Mouse (Mus musculus) cerebellum, postnatal 25 days (tissue): ENCODE measurements around the gene Rgs7bp.

Experiments
- DNase-seq, 2 experiments: peaks; one replicate each; pipeline ENCODE4 v3.0.0; 2021; ENCODE audit warnings: mixed read lengths in 2 of 2

Rgs7bp gene

DNA sequence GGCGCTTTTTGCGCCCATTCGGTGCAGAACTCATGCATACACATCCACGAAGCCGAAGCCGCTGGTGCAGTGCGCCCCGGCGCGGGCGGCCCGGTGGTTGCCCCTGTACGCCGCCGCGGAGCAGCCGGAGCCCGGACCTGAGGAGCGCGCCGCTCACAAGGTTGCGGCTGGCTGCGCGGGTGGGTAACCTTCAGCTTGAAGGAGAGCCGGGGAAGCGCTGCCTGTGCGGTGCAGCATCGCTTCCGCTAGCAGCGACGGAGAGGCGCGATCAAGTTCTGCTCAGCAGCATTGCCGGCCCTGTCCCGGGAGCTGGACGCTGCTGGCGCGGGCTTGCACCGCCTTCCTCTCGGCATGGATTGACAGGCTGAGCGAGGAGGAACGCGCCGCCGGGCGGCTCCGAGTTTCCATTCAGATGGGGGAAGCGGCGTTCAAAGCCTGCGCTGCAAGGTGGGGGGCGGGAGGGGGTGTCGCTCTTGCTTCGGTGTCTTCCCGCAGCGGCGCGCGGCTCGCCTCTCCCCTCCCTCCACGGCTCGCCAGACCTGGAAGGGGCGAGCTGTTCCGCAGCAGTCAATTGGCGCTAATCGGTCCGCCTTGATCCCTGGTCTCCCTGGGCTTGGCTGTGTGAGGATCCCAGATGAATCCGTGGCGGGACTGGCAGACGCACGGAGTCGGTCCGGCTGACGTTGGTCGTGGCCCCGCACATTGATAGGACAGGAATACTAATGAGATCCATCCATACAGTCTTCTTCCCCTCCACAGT is at the start of gene Rgs7bp:
Rgs7bp (minus strand) TSS at position 750 of the 760 bp plus-strand sequence.
- DNase-seq, result peak; percentile 85 to 86

DNA sequence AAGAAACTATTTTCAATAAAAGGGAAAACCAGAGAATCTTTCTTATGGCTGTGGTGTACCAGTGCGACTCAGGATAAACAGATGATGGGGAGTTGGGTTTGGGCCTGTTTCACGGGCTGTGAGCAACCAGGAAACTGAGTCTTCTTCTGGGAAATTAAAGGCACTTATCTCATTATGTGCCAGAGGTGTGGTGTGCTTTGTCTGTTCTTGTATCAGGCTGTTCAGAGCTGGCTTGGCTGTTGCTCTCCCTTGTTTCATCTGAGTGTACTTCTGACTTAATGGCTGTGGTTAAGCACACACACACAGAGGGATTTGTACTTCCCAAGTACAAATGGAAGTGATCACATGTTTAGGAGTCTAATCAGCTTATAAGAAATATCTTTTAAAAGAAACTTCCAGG is 49.7 kb upstream of the Rgs7bp start:
- no peak for DNase-seq

DNA sequence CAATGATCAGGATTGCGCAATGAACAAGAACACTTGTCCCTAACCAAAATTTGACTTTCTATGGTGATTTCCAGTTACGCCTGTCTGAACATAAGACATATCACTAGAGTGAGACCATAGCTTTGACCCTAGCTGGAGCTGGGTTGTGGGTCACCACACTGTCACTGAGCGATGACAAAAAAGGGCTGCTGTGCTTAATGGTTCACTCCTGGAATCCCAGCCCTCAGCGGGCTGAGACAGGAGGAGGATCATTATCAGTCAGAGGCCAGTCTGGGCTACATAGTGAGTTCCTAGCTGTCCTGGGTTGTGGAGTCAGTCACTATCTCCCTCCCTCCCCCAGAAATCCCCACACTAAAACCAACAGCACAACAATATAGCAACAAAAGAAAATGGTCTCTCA is 46.0 kb upstream of the Rgs7bp start:
- no peak for DNase-seq

DNA sequence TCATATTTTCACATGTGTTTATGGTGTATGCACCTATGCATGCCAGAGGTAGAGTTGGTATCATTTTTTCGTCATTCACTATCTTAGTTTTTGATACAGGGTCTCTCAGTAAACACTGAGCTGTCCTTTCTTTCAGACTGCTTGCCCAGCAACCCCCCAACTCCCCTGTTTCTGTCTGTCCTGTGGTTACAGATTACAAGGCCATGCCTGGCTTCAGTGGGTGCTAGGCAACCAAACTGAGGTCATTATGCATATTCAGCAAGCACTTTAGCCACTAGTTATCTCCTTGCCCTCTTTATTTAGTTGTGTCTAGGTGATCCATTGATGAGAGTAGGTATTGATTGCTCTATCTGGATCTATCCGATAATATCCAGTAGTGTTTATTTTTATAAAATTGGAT is 41.6 kb upstream of the Rgs7bp start:
- no peak for DNase-seq

DNA sequence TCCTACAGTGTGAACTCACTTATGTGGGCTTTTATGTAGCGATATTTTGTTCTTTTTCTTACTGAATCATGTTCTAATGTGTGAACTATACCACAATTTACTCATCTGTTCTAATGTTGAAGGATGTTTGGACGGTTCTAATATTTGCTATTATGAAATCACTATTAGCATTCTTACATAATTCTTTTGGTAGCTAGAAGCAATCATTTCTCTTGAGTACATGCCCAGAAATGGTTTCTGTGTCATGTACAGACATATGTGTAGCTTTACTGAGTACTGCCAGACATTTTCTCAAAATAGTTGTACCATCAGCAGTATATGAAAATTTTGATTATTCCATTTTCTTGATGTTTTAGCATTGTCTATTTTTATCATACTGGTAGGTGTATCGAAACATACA is 34.5 kb upstream of the Rgs7bp start:
- DNase-seq, result no peak

DNA sequence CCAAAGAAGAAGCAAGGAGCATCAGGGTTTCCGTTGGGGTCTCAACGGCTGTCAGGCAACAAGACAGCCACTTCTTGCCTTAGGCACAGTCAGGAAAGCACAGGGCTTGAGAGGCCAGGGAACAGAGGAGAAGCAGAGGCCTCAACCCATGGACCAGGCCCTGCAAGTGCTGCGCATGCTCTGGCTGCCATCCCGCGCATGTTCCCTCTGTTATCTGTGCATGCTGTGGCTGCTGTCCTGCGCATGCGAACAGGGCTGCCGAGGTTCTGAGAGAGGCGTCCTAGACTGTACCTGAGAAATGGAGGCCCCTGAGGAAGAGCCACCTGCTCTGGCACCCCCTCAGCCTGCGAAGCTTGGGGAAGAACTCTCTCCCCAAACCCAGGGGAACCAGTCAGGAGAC is 27.1 kb upstream of the Rgs7bp start, which contains the start of gene 4933425L06Rik:
4933425L06Rik (plus strand) TSS at position 261 of the 400 bp plus-strand sequence.
- no peak for DNase-seq

DNA sequence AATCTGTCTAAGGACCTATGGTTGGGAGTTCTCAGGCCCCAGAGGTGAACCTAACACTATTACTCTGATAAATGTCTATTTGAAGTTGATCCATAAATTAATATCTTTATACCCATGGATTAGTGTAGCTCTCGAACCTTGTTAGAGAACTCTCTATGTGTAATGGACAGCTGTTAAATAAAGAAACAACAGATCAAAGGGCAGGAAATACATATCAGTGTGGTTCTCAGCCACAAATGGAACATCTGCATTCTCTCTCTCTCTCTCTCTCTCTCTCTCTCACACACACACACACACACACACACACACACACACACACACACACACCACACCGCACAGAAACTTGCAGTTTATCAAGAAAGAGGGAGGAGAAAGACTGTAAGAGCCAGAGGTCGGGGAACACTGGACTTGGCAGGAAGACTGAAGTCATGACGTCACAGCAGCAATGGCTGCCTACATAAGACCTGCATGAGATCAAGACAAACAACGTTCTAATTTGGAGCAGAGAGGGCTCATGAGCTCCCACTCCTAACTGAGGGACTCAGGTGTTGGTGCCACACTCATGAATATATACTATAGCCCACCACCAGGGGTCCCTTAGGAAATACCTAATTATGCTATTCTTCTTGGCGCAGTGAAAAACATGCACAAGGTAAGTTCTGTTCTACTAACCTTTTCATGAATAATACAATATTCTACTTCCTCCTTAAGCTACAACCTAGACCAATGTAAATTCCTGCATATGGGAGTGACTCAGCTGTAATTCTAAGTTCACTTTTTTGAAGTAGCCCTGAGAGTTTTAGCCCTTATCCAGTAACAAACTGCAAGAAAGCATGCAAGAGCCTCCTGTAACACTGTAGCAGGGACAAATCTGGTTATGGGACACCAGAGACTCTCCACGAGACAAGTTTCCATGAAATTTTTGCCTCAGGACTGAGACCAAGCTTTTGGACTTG is 12.4 kb upstream of the Rgs7bp start:
- no peak for DNase-seq

DNA sequence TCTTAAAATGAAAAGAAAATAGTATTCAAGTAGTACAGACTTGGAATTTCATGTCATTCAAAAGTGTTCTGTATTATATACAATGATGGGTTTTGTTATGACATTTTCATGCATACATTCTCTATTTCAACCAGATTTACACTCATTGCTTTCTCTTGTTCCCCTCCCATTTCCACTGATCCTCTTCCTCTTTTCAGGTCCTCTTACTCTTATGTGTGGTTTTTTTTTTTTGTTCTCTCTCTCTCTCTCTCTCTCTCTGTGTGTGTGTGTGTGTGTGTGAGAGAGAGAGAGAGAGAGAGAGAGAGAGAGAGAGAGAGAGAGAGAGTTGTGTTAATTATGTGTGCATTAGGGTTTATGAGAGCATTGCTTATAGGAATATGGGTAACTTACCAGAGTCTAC is 11.4 kb upstream of the Rgs7bp start:
- DNase-seq, result no peak

DNA sequence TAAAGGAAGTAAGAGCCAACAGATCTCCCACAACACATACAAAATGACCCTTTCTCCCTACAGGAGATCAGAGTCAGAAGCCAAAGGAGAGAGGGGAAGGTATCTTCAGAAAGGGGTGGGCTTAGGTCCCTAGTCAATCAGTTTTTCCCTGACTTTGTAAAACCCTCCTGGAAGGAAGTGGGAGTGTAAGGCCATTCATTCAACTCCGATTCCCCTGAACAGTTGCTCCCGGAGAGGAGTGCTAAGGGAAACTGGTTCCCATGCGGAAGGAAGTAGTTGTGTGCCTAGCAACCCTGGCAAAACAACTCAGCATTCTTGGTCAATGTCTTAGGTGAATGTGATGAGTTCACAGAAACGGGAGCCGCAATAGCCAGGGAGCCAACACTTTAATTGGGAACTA is 644 bp upstream of the Rgs7bp start:
- no peak for DNase-seq

DNA sequence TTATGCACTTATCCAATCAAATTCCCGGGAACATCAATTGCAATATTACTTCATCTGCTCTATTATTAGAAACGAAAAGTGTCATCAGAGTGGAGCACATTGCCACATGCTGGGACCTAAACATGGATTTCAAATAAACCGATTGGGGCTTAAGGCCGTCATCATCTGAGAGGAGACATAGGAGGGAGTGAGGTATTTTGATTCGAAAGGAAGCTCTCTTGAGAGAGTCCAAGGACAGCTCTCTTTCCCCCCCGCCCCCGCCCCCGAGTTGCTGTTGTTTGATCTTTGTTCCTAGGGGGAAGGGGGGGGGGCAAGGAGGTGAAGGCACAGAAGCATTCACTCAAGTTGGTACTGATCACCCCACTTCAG is 195 bp upstream of the Rgs7bp start:
- DNase-seq, result no peak

DNA sequence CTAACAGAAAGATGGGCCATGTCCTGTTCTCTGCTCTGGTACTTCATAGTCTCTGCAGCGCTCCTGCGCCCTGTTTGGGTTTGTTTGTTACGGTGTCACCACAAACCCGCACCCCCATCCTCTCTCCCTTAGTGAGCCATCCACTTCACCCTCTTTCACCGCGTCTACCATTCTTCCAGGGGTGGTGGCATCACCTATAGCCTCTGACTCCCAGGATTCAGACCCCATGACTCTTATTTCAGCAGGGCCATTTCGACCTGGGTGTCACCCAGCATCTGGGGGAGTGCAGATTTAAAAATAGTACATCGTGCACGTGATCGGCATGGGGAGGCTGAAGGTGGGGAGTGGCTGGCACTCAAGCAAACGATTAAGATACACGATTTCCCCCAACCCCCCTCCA is 1.1 kb downstream of the Rgs7bp start:
- peak; percentile 63 to 65 for DNase-seq

DNA sequence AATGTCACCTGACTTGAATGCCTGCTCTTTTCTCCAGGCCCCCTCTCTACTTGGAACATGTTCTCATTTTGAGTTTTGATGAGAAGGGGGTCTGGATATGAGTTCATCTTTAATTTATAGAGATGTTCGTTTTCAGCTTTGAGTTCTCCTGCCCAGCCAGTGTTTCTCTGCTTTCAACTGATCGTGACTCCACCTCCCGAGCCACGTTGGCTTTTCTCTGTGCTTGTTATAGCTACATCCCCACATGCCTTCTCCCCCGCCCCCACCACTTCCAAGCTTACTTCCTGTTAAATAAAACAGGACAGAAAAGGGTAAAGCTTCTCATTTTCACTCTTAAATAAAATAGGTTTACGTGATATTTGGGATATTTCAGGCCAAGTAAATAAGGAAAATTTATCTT is 3.3 kb downstream of the Rgs7bp start:
- peak in 1 of 2 experiments; percentile 39 for DNase-seq

DNA sequence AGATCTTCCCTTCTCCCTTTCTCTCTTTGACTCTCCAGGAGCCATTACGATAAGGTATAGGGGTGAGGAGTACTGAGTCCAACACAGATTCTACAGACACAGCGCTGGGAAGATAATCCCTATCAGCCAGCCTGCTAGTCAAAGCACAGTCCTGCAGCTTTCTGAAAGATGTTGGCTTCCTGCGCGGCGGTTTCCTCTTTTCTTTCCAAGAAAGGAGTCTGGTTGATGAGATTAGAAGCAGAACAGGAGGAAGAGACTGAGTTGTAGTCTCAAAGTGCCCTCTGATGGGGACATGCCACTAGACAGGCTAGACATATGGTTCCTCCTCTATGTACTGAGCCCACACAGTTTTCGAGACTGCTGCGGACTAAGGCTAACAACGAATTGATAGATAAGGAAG is 6.1 kb downstream of the Rgs7bp start:
- DNase-seq, result peak in 1 of 2 experiments; percentile 44

DNA sequence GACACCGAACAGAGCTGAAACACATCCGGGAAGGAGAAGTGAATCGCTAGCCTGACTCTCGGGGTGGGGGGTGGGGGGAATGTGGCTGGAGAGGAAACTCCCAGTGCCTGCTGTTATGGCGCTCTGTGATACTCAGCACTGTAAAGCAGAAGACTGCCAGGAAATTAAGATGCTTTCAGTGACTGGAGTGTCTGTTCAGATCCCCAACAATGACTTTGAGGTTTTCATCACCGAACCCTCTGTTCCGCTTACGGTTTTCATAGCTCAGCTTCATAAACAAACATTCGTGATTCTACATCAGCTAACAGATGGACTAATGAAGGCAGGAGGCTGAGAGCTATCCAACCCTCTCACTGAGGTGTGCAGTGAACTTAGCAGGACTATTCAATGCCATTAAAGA is 7.4 kb downstream of the Rgs7bp start:
- peak; percentile 25 to 46 for DNase-seq

DNA sequence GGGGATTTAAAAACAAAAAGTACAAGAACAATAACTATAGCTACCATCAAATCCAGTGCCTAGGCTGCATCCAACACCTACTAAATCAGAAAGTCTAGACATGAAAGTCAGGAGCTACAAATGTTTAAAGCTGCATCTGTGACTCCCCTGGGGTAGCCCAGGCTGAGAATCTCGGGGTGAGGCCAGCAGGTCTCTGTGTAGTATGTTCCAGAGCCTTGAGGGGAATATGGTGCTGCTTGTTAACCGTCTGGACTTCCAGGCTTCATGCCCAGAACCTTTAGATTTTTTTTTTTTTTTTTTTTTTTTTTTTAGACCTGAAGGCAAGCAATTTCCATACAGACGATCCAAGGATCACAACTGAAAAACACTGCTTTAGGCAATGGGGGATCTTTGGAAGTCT is 10.8 kb downstream of the Rgs7bp start:
- DNase-seq, result peak; percentile 38 to 47

DNA sequence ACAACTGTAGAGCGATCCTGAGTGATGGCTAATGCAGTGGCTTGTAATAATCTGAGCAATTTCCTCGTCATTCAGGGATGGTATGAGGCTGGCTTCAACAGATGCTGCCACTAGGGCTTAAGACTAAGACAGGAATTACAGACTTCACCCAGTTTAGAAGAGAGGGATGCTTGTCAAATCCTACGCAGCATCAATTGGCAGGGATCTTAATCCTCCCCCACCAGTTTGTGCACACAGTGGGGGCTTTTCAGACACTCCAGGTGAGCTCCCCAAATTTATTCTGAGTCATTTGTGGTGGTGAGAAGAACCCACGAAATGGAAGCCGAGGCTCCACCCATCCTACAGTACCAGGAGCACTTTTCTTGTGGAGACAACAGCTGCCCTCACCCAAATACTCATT is 16.4 kb downstream of the Rgs7bp start:
- no peak for DNase-seq

DNA sequence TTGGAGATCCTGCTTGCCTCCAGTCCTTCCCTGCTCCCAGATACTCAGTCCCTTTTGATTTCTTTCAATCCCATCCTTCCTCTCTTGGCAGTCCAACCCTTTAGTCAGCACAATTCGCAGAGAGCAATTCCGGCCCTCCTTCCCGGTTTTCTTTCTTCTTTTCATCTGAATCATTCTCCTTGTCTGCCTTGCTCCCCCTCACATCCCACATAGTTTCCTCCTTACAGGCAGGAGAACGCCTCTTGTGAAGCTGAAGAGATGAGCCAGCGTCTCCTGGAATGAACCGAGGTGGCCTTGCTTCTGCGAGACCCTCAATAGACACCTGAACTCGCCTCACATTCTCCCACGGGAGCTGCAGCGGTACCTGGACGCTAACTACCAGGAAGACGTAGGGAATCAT is 16.9 kb downstream of the Rgs7bp start:
- no peak for DNase-seq

DNA sequence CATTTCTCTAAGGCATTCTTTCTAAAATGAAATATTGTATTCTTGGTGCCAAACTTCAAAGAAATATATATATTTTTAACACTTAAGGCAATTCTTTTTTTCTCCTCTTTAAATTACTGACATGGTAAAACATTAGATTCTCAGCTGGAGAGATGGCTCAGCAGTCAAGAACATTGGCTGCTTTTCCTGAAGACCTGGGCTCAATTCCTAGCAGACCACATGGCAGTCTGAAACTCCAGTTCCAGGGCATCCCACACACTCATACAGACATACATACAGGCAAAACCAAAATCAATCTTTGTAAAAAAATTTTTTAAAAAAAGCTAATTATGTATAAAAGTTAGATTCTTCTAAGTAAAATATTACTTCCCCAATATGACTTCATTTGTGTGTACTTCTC is 22.8 kb downstream of the Rgs7bp start:
- peak in 1 of 2 experiments; percentile 40 for DNase-seq

DNA sequence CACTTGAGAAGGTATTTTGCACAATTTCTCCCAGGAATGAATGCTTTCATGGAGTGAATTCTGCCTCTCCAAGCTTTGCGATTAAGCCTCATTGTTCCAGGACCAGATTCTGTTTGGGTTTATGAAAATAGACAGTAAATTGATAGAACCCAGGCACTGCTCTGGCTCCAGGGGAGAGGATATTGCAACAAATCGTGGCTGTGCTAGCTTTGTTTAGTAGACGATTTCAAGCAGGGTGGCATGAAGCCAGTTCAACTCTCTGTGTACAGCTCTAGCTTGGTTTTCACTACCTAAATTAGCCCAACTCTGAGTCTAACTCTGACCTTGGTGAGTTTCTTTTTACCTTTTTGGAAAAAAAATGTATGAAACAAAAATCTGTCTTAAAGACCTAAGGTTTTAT is 26.5 kb downstream of the Rgs7bp start:
- DNase-seq, result no peak

DNA sequence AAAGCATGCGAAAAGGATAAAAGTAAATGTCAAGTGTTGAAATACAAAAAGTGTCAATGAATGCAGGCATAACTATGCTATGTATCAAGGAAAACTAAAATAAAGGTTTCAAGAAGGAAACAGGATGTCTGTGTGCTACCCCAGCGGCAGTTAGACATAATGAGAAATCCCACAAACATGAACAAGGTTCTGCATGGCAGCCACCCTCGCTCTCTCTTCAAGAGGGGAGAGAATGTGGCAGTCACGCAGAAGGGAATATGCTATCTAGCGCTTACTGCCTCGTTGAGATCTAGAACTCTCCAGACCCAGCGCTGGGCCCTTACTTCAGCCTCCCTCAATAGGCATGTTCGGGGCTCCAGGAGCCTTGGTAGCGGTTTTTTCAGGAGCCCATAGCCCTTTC is 38.2 kb downstream of the Rgs7bp start:
- DNase-seq, result no peak

DNA sequence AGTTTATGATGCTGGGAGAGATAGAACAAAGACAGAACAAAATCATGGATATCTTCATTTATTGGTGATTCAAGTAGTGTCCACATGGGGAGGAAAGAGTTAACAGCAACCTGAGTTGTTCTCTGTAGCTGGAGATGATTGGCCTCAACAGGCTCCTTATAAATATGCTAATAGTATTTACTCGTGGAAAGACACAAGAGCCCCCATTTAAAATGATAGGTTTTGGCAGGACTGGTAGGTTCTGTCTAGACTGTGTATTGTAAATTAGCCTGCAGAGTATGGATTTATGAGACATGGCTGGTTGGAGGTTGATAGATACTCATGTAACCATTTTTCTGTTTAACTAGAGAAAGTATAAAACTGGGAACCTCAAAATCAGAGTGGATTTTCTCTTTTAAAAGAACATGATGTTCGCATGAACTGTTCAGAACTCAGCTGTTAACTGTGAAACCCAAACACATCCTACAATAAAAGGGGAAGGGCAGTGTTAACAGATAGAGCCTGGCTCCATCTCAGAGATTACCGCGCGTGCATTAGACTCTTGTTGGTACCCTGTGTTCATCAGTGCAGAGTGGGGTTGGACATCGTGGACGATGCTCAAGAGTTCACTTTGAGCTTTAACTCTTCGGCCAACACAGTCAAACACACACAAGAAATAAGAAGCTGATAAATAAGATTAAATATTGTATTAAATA is 38.9 kb downstream of the Rgs7bp start:
- no peak for DNase-seq

DNA sequence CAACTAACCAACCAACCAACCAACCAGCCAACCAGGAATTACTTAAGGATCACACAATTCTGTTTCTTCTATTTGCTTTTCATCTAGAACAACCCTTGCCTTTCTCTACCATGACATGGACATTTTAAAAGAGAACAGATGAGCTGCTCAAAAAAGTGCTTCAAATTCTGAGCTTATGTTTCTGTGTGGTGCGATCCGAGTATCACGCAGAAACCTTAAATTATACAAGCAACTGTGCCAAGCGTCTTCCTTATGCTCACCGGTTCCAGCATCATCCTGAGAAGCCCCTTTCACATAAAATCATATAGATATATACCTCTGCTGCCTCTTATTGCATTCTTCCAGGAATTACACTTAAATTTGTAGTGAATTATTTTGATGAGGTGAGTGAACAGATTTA is 43.4 kb downstream of the Rgs7bp start:
- DNase-seq, result no peak

DNA sequence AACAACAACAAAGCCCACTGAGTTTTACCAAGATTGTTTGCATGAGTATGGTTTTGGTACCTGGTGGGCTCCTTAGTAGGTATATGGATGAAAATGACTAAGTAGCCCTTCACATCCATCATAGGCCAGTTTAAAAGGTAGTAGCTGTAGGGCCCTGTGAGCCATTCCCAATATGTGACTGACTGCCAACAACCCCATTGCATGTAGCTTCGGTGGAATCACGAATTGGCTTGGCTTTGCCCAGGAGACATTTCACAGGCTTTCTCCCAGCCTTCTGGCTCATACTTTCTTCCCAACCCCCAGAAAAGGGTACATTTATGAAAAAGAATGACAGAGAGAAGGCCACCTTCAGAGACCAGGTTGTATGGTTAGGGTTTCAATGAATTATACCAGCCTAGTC is 45.8 kb downstream of the Rgs7bp start:
- no peak for DNase-seq

DNA sequence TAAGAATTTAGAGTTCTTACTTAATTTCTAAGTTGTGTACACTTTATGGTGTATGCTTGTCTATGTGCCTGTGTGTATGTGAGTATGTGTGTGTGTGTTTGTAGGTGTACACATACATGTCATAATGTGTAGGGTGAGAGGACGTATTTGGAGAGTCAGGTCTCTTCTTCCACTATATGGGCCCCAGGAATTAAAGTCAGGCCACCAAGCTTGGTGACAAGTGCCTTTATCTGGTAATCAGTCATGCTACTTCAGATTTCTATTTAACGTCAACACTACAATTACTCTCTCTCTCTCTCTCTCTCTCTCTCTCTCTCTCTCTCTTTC is 51.9 kb downstream of the Rgs7bp start:
- DNase-seq, result no peak
